Mouse (Mus musculus) E14TG2a.4 (cell line): ENCODE measurements around the gene Prdx1.
A peak's percentile ranks its signal among the peaks of the same experiment; 100 is the strongest.

Source experiments
- H3K27me3 ChIP-seq: 2 replicates; pipeline ENCODE4 v1.6.1; 2014; ENCODE audit warnings: low read length, control low read depth; ENCODE audit not compliant: insufficient read depth
- H3K36me3 ChIP-seq: 2 replicates; pipeline ENCODE4 v1.6.1; 2014; ENCODE audit warnings: low read length, control low read depth; ENCODE audit not compliant: insufficient read depth
- H3K4me1 ChIP-seq: replicated peaks from 2 replicates; pipeline ENCODE4 v1.6.1; 2014; ENCODE audit warnings: low read depth, low read length, control low read depth
- H3K4me3 ChIP-seq: replicated peaks from 2 replicates; pipeline ENCODE4 v1.5.1; 2014; ENCODE audit warnings: mild to moderate bottlenecking, low read length
- H3K9me3 ChIP-seq: 2 replicates; pipeline ENCODE4 v1.6.1; 2014; ENCODE audit warnings: low read length, control low read depth
- CTCF ChIP-seq: conservative IDR thresholded peaks from 2 replicates; pipeline ENCODE4 v1.5.1; 2014; ENCODE audit warnings: low read length
- NANOG ChIP-seq: IDR thresholded peaks from 2 replicates; pipeline ENCODE4 v1.6.1; 2014; ENCODE audit warnings: borderline replicate concordance, low read length, mixed read lengths
- POU5F1 ChIP-seq: IDR thresholded peaks from 2 replicates; pipeline ENCODE4 v1.6.1; 2014; ENCODE audit warnings: low read length, borderline replicate concordance

Prdx1 gene

GRCm38 (mm10) chr4:116725444-116725843 is 40.1 kb downstream of the Prdx1 start:
- peak overlapping the region; percentile 48; the same call in 1 of the 2 replicates for H3K4me3 ChIP-seq
- peaks cover 77% of the 10 kb centered on the region for H3K4me1 ChIP-seq
- TF ChIP-seq POU5F1 (no peak), CTCF (no peak), NANOG (peak; percentile 82)
- H3K27me3 ChIP-seq, result no peaks in the 10 kb centered on the region
- peaks cover 10% of the 10 kb centered on the region for H3K36me3 ChIP-seq
- no peaks in the 10 kb centered on the region for H3K9me3 ChIP-seq

GRCm38 (mm10) chr4:116727401-116727800 is 42.1 kb downstream of the Prdx1 start:
- Histone ChIP-seq H3K9me3 (no peaks in the 10 kb centered on the region), H3K4me3 (no peak overlapping the region), H3K27me3 (no peaks in the 10 kb centered on the region), H3K36me3 (peaks cover 10% of the 10 kb centered on the region), H3K4me1 (peaks cover 87% of the 10 kb centered on the region)
- TF ChIP-seq NANOG, result no peak
- TF ChIP-seq POU5F1, result no peak
- TF ChIP-seq CTCF, result no peak

- Histone ChIP-seq H3K27me3 (no peaks in the 10 kb centered on the region), H3K4me1 (peaks cover 87% of the 10 kb centered on the region), H3K4me3 (no peak overlapping the region), H3K36me3 (peaks cover 6% of the 10 kb centered on the region; the same call in 1 of the 2 replicates), H3K9me3 (no peaks in the 10 kb centered on the region)
- TF ChIP-seq CTCF (no peak), POU5F1 (no peak), NANOG (no peak)
These were observed 44.2 kb downstream of the Prdx1 start for GRCm38 (mm10) chr4:116729532-116729931.

- Histone ChIP-seq H3K9me3 (no peaks in the 10 kb centered on the region), H3K27me3 (no peaks in the 10 kb centered on the region), H3K36me3 (peaks cover 12% of the 10 kb centered on the region; the same call in 1 of the 2 replicates), H3K4me3 (peak overlapping the region; percentile 61), H3K4me1 (peaks cover 77% of the 10 kb centered on the region)
- no peak for TF ChIP-seq CTCF
- no peak for TF ChIP-seq NANOG
- no peak for TF ChIP-seq POU5F1
These were observed 45.7 kb downstream of the Prdx1 start for GRCm38 (mm10) chr4:116731077-116731476.

GRCm38 (mm10) chr4:116732355-116732754 is 47.0 kb downstream of the Prdx1 start:
- Histone ChIP-seq H3K4me3 (no peak overlapping the region), H3K4me1 (peaks cover 77% of the 10 kb centered on the region), H3K36me3 (peaks cover 16% of the 10 kb centered on the region; the same call in 1 of the 2 replicates), H3K9me3 (no peaks in the 10 kb centered on the region), H3K27me3 (no peaks in the 10 kb centered on the region)
- TF ChIP-seq CTCF (no peak), NANOG (no peak), POU5F1 (no peak)

GRCm38 (mm10) chr4:116734996-116735395 is 49.7 kb downstream of the Prdx1 start:
- no peak for TF ChIP-seq NANOG
- TF ChIP-seq POU5F1, result no peak
- TF ChIP-seq CTCF, result no peak
- Histone ChIP-seq H3K9me3 (no peaks in the 10 kb centered on the region), H3K36me3 (0 out of 2 replicates have a peak, but pooled peaks cover 10% of the 10 kb centered on the region), H3K4me1 (peaks cover 78% of the 10 kb centered on the region), H3K4me3 (no peak overlapping the region), H3K27me3 (no peaks in the 10 kb centered on the region)

- peaks cover 70% of the 10 kb centered on the region for H3K4me1 ChIP-seq
- no peaks in the 10 kb centered on the region for H3K27me3 ChIP-seq
- TF ChIP-seq CTCF (no peak), POU5F1 (no peak), NANOG (no peak)
- no peak overlapping the region for H3K4me3 ChIP-seq
- H3K9me3 ChIP-seq, result no peaks in the 10 kb centered on the region
- peaks cover 27% of the 10 kb centered on the region for H3K36me3 ChIP-seq
These were observed 53.8 kb downstream of the Prdx1 start for GRCm38 (mm10) chr4:116738972-116739751.

GRCm38 (mm10) chr4:116749750-116750149 is 64.4 kb downstream of the Prdx1 start:
- Histone ChIP-seq H3K36me3 (peaks cover 68% of the 10 kb centered on the region), H3K4me3 (no peak overlapping the region), H3K4me1 (peaks cover 13% of the 10 kb centered on the region), H3K9me3 (no peaks in the 10 kb centered on the region), H3K27me3 (no peaks in the 10 kb centered on the region)
- TF ChIP-seq POU5F1 (no peak), CTCF (no peak), NANOG (no peak)
